Mouse (Mus musculus): ENCODE measurements around the gene Slc38a1. TPM values are rescaled to one million over a fixed set of nuclear protein-coding genes. Genes with fewer than 3 reads are reported as not detected.

The Slc38a1 gene
- polyA plus RNA-seq, 1 experiment from 2014 or later = 142 TPM

DNA sequence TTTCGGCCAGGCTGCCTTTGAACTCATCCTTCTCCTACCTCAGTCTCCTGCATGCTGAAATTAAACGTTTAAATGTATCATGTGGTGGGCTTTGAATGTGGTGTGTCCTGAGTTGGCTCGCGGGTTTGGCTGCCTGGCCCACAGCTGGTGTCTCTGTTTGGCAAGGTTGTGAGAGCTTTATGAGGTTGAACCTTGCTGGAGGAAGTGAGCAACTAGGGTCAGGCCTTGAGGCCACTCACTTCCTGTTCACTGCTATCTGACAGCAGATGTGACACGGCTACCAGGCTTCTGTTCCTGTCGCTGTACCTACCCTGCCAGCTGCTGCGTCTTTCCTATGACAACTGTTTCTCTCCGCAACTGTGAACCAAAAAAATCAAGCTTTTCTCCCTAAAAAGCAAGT is 12.0 kb upstream of the Slc38a1 start:
- Histone ChIP-seq H3K4me3 (no peak overlapping the region), H3K4me2 (no peak overlapping the region), H3K9ac (no peak overlapping the region), H3K4me1 (peaks cover 11% of the 10 kb centered on the region), H3K36me3 (ENCODE audit: poor library complexity, severe bottlenecking) (no peaks in the 10 kb centered on the region), H3K27ac (no peak overlapping the region), H3K9me3 (replicated peaks) (no peaks in the 10 kb centered on the region), H3K27me3 (no peaks in the 10 kb centered on the region)
- WGBS = 81% methylated on average over 8 of the region's 8 CpGs
- no peak for ATAC-seq

DNA sequence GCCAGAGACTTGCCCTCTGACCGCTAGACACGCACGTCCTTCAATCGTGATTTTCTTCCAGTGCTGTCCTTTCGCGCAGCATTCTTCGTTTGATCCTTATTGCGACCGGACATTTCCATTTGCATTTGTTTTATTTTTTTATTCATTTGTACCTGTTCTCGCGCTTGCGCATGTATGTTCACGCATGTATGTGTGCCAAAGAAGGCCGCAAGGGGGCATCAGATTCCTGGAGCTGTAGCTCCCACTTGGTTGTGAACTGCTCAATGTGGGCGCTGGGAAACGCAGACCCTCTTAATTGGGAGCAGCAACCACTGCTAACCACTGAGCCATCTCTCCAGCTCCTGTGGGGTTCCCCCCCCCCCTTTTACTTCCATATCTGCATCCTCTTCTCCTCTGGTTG is 10.3 kb upstream of the Slc38a1 start:
- Histone ChIP-seq H3K36me3 (ENCODE audit: poor library complexity, severe bottlenecking) (no peaks in the 10 kb centered on the region), H3K9ac (no peak overlapping the region), H3K27ac (no peak overlapping the region), H3K27me3 (no peaks in the 10 kb centered on the region), H3K9me3 (replicated peaks) (no peaks in the 10 kb centered on the region), H3K4me3 (no peak overlapping the region), H3K4me2 (peak overlapping the region; percentile 24), H3K4me1 (peaks cover 12% of the 10 kb centered on the region)
- WGBS = 88% methylated on average over 16 of the region's 16 CpGs
- no peak for ATAC-seq

DNA sequence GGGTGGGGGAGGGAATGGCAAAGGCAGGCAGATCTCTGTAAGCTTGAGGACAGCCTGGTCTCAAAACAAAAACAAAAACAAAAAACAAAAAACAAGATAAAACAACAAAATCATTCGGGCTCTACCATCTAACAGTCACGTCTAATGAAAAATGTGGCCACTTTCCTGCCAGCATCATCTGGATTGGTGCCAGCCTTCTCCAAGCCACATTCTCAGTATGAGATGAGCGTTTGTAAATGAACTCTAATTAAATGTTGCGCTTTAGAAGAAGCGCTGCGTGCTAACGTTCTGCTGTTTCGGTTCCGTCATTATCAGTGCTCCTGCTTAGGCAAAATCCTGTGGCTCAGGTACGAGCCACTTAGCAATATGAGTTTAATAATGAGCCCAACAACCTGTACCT is 9.8 kb upstream of the Slc38a1 start:
- no peak overlapping the region for H3K9ac ChIP-seq
- WGBS = 39% methylated on average over 10 of the region's 10 CpGs

DNA sequence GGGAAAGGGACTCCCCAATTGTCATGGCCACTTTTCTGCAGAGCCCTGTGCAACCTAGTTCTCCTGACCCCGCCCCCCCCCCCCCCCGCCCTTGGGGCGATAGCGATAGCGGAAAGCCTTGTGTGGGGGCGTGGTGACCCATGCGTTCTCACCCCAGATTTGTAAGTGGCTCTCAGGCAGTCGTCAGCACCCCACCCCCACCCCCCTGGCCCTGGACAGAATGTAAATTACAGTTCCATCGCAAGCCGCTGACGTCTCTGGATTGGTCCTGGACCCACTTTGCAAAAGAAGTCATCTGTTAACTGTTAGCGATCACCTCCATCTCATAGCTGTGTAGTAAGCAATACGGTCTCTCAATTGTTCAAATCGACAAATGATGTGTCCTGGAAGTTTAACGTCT is 4.7 kb upstream of the Slc38a1 start:
- Histone ChIP-seq H3K4me2 (0 out of 2 replicates have a peak overlapping the region, but pooled peaks have one; percentile 8), H3K4me3 (no peak overlapping the region), H3K27ac (peak overlapping the region; percentile 44), H3K27me3 (no peaks in the 10 kb centered on the region), H3K4me1 (peaks cover 17% of the 10 kb centered on the region), H3K9me3 (replicated peaks) (no peaks in the 10 kb centered on the region), H3K9ac (no peak overlapping the region), H3K36me3 (ENCODE audit: poor library complexity, severe bottlenecking) (no peaks in the 10 kb centered on the region)
- ATAC-seq = no peak
- WGBS = 47% methylated on average over 10 of the region's 15 CpGs

More for the DNA sequence above, 9.8 kb upstream of the Slc38a1 start:
- Histone ChIP-seq H3K27ac (no peak overlapping the region), H3K4me2 (peak overlapping the region; percentile 24), H3K36me3 (ENCODE audit: poor library complexity, severe bottlenecking) (no peaks in the 10 kb centered on the region), H3K27me3 (no peaks in the 10 kb centered on the region), H3K9me3 (replicated peaks) (no peaks in the 10 kb centered on the region), H3K4me3 (no peak overlapping the region), H3K4me1 (peaks cover 16% of the 10 kb centered on the region)
- no peak for ATAC-seq

DNA sequence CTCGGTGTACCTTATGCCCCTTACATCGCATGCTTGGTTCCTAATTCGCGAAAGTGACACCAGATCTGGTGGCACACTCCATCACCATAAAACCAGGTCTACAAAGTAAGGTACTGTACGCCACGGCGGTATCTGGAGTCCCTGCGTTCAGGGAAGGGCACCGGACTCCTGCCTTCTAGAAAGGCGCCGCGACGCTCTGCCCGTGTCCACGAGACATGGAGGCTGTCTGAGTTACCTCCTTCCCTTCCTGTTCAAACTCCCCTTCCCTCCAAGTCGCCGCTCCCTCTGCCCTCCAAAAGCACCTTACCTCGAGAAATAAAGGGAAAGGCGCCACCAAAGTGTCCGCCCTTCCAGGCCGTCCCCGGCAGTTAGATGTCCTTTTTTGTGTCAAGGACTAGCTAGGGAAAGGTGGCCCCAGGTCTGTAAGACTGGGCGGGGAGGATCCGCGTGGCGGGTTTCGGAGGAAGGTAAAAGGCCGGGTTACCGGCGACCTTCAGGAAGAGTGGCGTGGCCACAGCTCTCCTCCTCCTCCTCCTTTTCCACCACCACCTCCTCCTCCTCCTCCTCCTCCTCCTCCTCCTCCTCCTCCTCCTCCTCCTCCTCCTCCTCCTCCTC is 785 bp downstream of the Slc38a1 start:
- H3K4me3 ChIP-seq = peak overlapping the region; percentile 87
- H3K9ac ChIP-seq = peak overlapping the region; percentile 99
- H3K27ac ChIP-seq = peak overlapping the region; percentile 100
- H3K27me3 ChIP-seq = no peaks in the 10 kb centered on the region
- H3K36me3 ChIP-seq (ENCODE audit: poor library complexity, severe bottlenecking) = peaks cover 14% of the 10 kb centered on the region
- ATAC-seq = peak; percentile 6
- H3K4me2 ChIP-seq = peak overlapping the region; percentile 65
- H3K9me3 ChIP-seq (replicated peaks) = no peaks in the 10 kb centered on the region
- under 1% methylated on average over 31 of the region's 31 CpGs for WGBS
- peaks cover 37% of the 10 kb centered on the region for H3K4me1 ChIP-seq

DNA sequence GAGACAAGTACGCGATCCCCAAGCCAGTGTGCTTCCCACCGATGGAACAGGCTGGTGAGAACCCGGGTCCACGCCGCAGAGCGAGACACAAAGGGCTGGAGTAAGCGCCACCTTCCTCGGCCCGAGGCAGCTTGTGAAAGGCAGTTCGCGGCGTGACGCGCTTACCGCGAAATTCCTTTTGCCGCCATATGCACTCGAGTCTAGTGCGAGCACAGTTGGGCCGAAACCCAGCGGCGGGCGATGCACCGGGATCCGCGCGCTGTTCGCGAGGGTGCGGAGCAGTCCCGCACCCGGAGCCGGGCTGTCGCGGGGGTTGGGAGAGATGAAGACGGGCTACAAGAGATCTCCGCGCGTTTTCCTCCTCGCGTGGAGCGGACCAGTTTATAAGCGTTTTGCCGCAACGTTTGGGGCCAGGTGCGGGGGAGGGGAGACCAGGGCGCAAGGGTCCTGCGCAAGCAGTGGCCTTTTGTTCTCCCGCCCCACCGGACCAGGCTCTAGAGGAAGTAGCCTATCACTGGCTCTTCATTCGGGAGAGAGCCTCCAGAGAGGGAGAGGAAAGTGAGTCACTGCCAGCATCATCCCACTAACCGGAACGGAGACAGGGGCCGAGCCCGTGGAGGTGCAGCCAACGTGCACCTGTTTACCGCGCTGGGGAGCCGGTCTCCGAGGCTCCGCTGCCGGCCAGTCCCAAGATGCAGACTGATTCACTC is 1.4 kb downstream of the Slc38a1 start:
- peaks cover 37% of the 10 kb centered on the region for H3K4me1 ChIP-seq
- H3K9ac ChIP-seq = peak overlapping the region; percentile 99
- WGBS = under 1% methylated on average over 62 of the region's 63 CpGs
- H3K9me3 ChIP-seq (replicated peaks) = peaks cover 1% of the 10 kb centered on the region; the same call in 1 of the 2 replicates
- H3K27ac ChIP-seq = peak overlapping the region; percentile 100
- ATAC-seq = peak; percentile 60
- H3K4me2 ChIP-seq = peak overlapping the region; percentile 65
- no peaks in the 10 kb centered on the region for H3K27me3 ChIP-seq
- peaks cover 18% of the 10 kb centered on the region for H3K36me3 ChIP-seq (ENCODE audit: poor library complexity, severe bottlenecking)
- peak overlapping the region; percentile 87 for H3K4me3 ChIP-seq

DNA sequence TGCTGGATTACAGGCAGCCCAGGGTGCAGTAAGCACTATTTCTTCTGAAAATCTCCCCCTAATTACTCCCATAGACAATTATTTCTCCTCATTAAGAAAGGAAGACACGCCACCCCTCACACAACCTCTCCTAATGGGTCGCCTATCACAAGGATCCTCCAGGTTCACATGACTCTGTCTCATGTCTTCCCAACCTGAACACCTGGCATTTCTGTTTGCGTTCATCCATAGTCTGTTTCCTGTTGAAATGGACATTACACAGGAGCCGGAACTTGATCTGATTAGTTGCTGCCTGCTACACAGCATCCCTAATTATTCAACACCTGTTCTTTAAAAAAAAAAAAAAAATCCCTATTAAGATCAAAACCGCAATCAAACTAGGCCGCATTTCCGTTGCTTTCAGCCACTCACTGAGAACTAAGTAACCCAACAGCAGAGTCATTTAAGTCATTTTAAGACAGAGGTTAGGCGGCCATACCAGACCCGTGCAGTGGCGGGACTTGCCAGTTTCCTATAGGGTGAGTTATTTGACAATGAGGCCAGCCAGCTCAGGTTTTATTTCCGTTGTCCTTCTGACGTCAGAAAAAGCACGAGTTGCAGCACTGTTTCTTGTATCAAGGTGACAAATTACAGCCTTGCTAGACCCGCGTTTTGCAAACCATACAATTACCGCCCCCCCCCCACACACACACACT is 2.3 kb downstream of the Slc38a1 start:
- Histone ChIP-seq H3K36me3 (ENCODE audit: poor library complexity, severe bottlenecking) (peaks cover 27% of the 10 kb centered on the region), H3K27ac (peak overlapping the region; percentile 100), H3K27me3 (no peaks in the 10 kb centered on the region), H3K4me2 (peak overlapping the region; percentile 65), H3K4me3 (peak overlapping the region; percentile 87), H3K9ac (peak overlapping the region; percentile 99), H3K4me1 (peaks cover 37% of the 10 kb centered on the region), H3K9me3 (replicated peaks) (peaks cover 9% of the 10 kb centered on the region)
- peak; percentile 7; the same call in 1 of the 2 replicates for ATAC-seq
- 3% methylated on average over 16 of the region's 16 CpGs for WGBS

DNA sequence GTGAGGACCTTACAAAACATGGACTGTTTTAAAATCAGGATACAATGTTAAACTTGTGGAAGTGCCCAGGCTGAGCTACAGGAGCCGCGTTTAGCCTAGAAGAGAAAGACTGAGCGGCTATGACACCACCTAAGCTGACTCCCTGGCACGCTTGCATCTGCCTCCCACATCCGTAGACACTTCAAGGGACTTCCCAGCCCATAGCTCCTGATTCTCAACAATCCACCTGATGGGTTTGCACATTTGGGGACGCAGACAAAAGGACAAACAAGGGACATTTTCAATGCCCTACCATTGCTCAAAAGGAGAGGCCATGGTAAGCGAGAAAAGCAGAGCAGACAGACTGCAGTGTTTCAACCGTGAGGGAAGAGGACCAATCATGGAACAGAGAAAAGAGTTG is 3.1 kb downstream of the Slc38a1 start:
- no peak for ATAC-seq
- Histone ChIP-seq H3K4me3 (peak overlapping the region; percentile 87), H3K9ac (peak overlapping the region; percentile 99), H3K9me3 (replicated peaks) (peaks cover 17% of the 10 kb centered on the region), H3K4me1 (peaks cover 37% of the 10 kb centered on the region), H3K27ac (0 out of 2 replicates have a peak overlapping the region, but pooled peaks have one; percentile 100), H3K36me3 (ENCODE audit: poor library complexity, severe bottlenecking) (peaks cover 35% of the 10 kb centered on the region), H3K4me2 (peak overlapping the region; percentile 65), H3K27me3 (no peaks in the 10 kb centered on the region)
- 49% methylated on average over 8 of the region's 8 CpGs for WGBS

DNA sequence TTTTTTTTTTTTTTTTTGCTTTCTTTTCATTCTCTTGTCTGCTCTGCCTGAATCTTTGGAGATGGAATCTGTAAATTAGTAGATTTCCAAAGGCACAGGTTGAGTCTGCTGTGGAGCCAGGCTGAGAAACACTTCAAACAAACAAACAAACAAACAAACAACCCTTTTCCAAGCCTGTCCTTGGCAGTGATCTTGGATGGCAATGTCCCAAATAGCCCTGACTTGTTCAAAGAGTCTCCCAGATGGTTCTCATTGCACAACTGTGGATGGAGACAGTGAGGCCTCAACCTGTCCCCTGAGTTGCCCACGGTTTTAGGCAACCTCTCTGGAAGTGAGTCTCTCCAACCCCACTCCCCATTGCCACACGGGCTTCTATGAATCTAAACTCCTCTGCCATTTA is 4.1 kb downstream of the Slc38a1 start:
- Histone ChIP-seq H3K27me3 (no peaks in the 10 kb centered on the region), H3K27ac (no peak overlapping the region), H3K4me2 (peak overlapping the region; percentile 65), H3K4me1 (peaks cover 35% of the 10 kb centered on the region), H3K9me3 (replicated peaks) (peaks cover 23% of the 10 kb centered on the region), H3K36me3 (ENCODE audit: poor library complexity, severe bottlenecking) (peaks cover 42% of the 10 kb centered on the region), H3K4me3 (peak overlapping the region; percentile 87; the same call in 1 of the 2 replicates), H3K9ac (no peak overlapping the region)
- no peak for ATAC-seq
- 88% methylated on average over 2 of the region's 2 CpGs for WGBS

DNA sequence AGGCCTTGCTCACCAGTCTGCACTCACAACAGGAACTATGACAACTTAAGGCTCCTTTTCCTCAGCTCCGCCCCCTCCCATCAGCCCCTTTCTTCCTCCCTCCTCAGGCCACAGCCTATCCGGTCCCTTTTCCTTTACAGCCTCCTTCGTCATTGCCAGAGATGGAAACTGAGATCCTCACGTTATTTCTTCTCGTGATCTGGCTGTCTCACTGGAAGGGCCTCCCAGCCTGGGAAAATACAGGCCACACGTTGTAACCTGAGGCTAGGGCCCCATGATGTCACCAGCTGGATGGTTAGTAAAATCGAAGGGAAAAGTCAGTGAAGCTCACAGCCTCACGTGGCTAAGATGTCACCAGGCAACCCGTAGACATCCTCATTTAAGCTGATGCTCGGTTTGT is 4.5 kb downstream of the Slc38a1 start:
- Histone ChIP-seq H3K36me3 (ENCODE audit: poor library complexity, severe bottlenecking) (peaks cover 47% of the 10 kb centered on the region), H3K4me2 (0 out of 2 replicates have a peak overlapping the region, but pooled peaks have one; percentile 11)
- WGBS = 76% methylated on average over 10 of the region's 10 CpGs

DNA sequence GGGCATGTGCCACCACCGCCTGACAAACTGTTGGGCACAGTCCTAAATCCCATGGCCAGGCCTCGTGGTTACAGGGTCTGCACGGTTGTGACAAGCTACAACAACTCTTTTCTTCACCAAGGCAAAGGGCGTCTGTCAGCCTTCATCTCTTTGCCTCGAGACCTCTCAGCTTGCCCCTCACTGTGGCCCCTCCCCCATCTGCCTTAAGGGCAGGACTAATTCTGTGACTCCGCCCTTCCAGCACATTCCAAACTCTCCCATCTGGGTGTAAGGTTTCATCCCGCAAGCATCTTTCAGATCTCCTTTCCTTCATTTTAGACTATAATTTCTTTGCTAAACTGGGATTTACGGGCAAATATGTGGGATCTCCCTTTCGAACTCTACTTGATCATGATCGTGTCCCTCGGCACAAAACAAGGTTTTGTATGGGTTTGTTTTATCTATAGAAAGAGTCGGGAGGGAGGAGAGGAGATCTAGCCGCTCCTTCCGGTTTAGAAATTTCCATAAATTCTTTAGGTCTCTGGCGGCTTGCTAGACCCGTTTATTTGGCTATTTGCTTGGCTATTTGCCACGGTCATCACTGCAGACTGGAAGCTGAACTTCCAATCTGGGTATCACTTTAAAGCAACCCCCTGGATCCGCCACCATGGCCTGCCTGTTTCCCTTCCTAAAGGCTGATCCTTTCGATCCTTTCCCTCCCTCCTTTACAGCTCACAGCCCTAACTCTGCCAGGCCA is 7.9 kb downstream of the Slc38a1 start:
- Histone ChIP-seq H3K4me3 (no peak overlapping the region), H3K27ac (no peak overlapping the region), H3K27me3 (no peaks in the 10 kb centered on the region), H3K9me3 (replicated peaks) (peaks cover 30% of the 10 kb centered on the region), H3K36me3 (ENCODE audit: poor library complexity, severe bottlenecking) (peaks cover 66% of the 10 kb centered on the region), H3K9ac (no peak overlapping the region), H3K4me1 (peaks cover 24% of the 10 kb centered on the region), H3K4me2 (no peak overlapping the region)
- no peak for ATAC-seq
- WGBS = 88% methylated on average over 19 of the region's 19 CpGs

More for the DNA sequence above, 4.5 kb downstream of the Slc38a1 start:
- Histone ChIP-seq H3K9ac (no peak overlapping the region), H3K4me3 (no peak overlapping the region), H3K4me1 (peaks cover 30% of the 10 kb centered on the region), H3K27ac (no peak overlapping the region), H3K9me3 (replicated peaks) (peaks cover 27% of the 10 kb centered on the region), H3K27me3 (no peaks in the 10 kb centered on the region)
- ATAC-seq = no peak

All from forebrain, embryonic 13.5 days (tissue).